Mouse (Mus musculus): ENCODE measurements around the gene Cox6b1. TPM values are rescaled to one million over a fixed set of nuclear protein-coding genes. Genes with fewer than 3 reads are reported as not detected.

Gene Cox6b1
- polyA plus RNA-seq, 1 experiment from 2014 or later = 732 TPM

GRCm38 (mm10) chr7:30579950-30580349, 46.0 kb downstream of the Cox6b1 start:
- WGBS (ENCODE audit: insufficient replicate concordance) = 86% methylated on average over 8 of the region's 8 CpGs
- Histone ChIP-seq H3K4me1 (no peaks in the 10 kb centered on the region), H3K4me3 (no peak overlapping the region), H3K36me3 (peaks cover 100% of the 10 kb centered on the region), H3K4me2 (no peak overlapping the region), H3K27me3 (replicated peaks) (no peaks in the 10 kb centered on the region), H3K27ac (no peak overlapping the region), H3K9me3 (replicated peaks) (no peaks in the 10 kb centered on the region), H3K9ac (no peak overlapping the region)
- no peak for ATAC-seq

DNA sequence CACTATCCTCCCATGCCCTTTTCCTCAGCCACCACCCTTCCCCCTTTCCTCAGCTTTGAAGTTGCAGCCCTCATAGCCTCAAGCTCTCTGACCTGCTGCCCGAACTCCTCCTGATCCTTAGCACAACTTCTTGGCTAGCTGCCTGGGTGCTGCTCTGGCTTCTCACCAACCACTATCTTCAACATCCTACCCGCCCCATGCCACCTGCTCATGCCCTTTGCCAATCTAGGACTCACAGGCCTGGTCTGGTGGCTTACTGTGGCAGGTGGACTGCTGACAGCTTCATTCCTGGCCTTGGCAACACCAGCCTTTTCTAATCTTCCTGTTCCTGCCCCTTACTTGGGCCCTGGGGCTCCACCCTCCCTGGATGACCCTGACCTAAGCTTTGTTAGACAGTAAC, 53.0 kb downstream of the Cox6b1 start:
- H3K27ac ChIP-seq = no peak overlapping the region
- no peak for ATAC-seq
- peaks cover 100% of the 10 kb centered on the region for H3K36me3 ChIP-seq
- no peak overlapping the region for H3K4me2 ChIP-seq
- no peak overlapping the region for H3K9ac ChIP-seq
- H3K27me3 ChIP-seq (replicated peaks) = no peaks in the 10 kb centered on the region
- no peak overlapping the region for H3K4me3 ChIP-seq
- H3K4me1 ChIP-seq = peaks cover 20% of the 10 kb centered on the region
- 74% methylated on average over 2 of the region's 2 CpGs for WGBS (ENCODE audit: insufficient replicate concordance)
- no peaks in the 10 kb centered on the region for H3K9me3 ChIP-seq (replicated peaks)

DNA sequence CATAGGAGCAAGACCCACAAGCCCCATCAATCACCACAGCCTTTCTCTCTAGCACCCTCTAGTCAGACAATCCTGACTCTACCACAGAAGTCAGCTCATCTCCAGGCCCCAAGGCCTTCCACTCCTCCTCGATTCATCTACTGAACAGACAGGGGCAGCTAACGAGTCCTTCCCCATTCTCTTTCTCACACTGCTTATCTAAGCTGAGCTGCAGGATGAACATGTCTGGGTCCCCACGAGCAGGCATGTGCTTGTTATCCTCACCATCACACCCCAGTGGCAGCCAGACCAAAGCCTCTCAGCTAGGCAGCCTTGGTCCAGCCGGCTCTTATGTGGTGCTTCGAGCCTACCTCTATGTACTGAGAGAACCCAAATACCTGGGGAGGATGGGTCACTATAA, 53.6 kb downstream of the Cox6b1 start:
- 0 out of 2 replicates have a peak, but pooled peaks have one; percentile 36 for ATAC-seq
- H3K27me3 ChIP-seq (replicated peaks) = no peaks in the 10 kb centered on the region

DNA sequence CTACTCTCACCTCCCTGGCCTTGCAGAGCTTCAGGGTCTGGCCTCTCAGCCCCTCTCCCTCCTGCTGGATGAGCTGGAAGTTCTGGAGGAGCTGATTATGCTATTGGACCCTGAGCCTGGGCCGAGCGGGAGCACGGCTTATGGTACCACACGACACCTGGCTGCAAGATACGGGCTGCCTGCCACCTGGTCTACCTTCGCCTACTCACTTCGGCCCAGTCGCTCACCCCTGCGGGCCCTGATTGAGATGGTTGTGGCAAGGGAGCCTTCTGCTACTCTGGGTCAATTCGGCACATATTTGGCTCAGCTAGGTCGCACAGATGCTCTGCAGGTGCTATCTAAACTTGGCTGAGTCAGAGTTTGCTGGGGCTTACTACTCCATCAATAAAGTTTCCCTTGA, 58.4 kb downstream of the Cox6b1 start:
- Histone ChIP-seq H3K27ac (no peak overlapping the region), H3K4me1 (peaks cover 21% of the 10 kb centered on the region), H3K4me3 (no peak overlapping the region), H3K27me3 (replicated peaks) (no peaks in the 10 kb centered on the region), H3K9ac (no peak overlapping the region), H3K9me3 (replicated peaks) (no peaks in the 10 kb centered on the region), H3K4me2 (no peak overlapping the region), H3K36me3 (peaks cover 82% of the 10 kb centered on the region)
- WGBS (ENCODE audit: insufficient replicate concordance) = 87% methylated on average over 11 of the region's 11 CpGs
- ATAC-seq = no peak

More for the DNA sequence above, 53.6 kb downstream of the Cox6b1 start:
- Histone ChIP-seq H3K4me3 (no peak overlapping the region), H3K36me3 (peaks cover 98% of the 10 kb centered on the region), H3K4me2 (no peak overlapping the region), H3K27ac (0 out of 2 replicates have a peak overlapping the region, but pooled peaks have one; percentile 43), H3K9ac (no peak overlapping the region), H3K9me3 (replicated peaks) (no peaks in the 10 kb centered on the region), H3K4me1 (peaks cover 20% of the 10 kb centered on the region)
- WGBS (ENCODE audit: insufficient replicate concordance) = 59% methylated on average over 5 of the region's 5 CpGs

Small RNAs within 50 kb of the gene (microRNA-seq; reads per million reads assigned to microRNA genes)
- gene Mir3569 = not detected

Other genes starting within 250 kb of the Cox6b1 start
- gene Tyrobp, start 212.4 kb downstream of the Cox6b1 start, polyA plus RNA-seq (2016; fragmentation: Nextera tagmentation; extraction: Ambion mirVana) = 51.1 and 52.7 TPM in 2 replicates
- gene Hcst, start 206.3 kb downstream of the Cox6b1 start, polyA plus RNA-seq (2016; fragmentation: Nextera tagmentation; extraction: Ambion mirVana) = 3.0 and 4.1 TPM in 2 replicates
- gene Nfkbid, start 204.4 kb downstream of the Cox6b1 start, polyA plus RNA-seq (2016; fragmentation: Nextera tagmentation; extraction: Ambion mirVana) = 1.5 and 2.1 TPM in 2 replicates
- gene Aplp1, start 180.6 kb downstream of the Cox6b1 start, polyA plus RNA-seq (2016; fragmentation: Nextera tagmentation; extraction: Ambion mirVana) = 7.5 and 8.2 TPM in 2 replicates
- 0.05 and 0.17 TPM in 2 replicates for gene Kirrel2, start 168.5 kb downstream of the Cox6b1 start, polyA plus RNA-seq (2016; fragmentation: Nextera tagmentation; extraction: Ambion mirVana)
- 0.14 and 0.18 TPM in 2 replicates for gene Nphs1, start 167.8 kb downstream of the Cox6b1 start, polyA plus RNA-seq (2016; fragmentation: Nextera tagmentation; extraction: Ambion mirVana)
- 21.1 and 22.3 TPM in 2 replicates for gene Prodh2, start 132.5 kb downstream of the Cox6b1 start, polyA plus RNA-seq (2016; fragmentation: Nextera tagmentation; extraction: Ambion mirVana)
- 4.0 and 4.8 TPM in 2 replicates for gene Arhgap33, start 91.1 kb downstream of the Cox6b1 start, polyA plus RNA-seq (2016; fragmentation: Nextera tagmentation; extraction: Ambion mirVana)
- 5.0 and 5.4 TPM in 2 replicates for gene Hspb6, start 74.0 kb downstream of the Cox6b1 start, polyA plus RNA-seq (2016; fragmentation: Nextera tagmentation; extraction: Ambion mirVana)
- 5.3 and 5.6 TPM in 2 replicates for gene Proser3, start 73.9 kb downstream of the Cox6b1 start, polyA plus RNA-seq (2016; fragmentation: Nextera tagmentation; extraction: Ambion mirVana)
- gene Lin37, start 66.3 kb downstream of the Cox6b1 start, polyA plus RNA-seq (2016; fragmentation: Nextera tagmentation; extraction: Ambion mirVana) = 30.3 and 31.4 TPM in 2 replicates
- gene U2af1l4, start 62.9 kb downstream of the Cox6b1 start, polyA plus RNA-seq (2016; fragmentation: Nextera tagmentation; extraction: Ambion mirVana) = 51.9 and 55.1 TPM in 2 replicates
- 5.8 and 6.7 TPM in 2 replicates for gene Gm49396, start 62.8 kb downstream of the Cox6b1 start, polyA plus RNA-seq (2016; fragmentation: Nextera tagmentation; extraction: Ambion mirVana)
- 83.3 and 87.9 TPM in 2 replicates for gene Psenen, start 62.5 kb downstream of the Cox6b1 start, polyA plus RNA-seq (2016; fragmentation: Nextera tagmentation; extraction: Ambion mirVana)
- gene Igflr1, start 60.7 kb downstream of the Cox6b1 start, polyA plus RNA-seq (2016; fragmentation: Nextera tagmentation; extraction: Ambion mirVana) = 3.0 and 3.9 TPM in 2 replicates
- gene Kmt2b, start 37.4 kb downstream of the Cox6b1 start, polyA plus RNA-seq (2016; fragmentation: Nextera tagmentation; extraction: Ambion mirVana) = 4.5 and 4.9 TPM in 2 replicates
- gene Zbtb32, start 27.2 kb downstream of the Cox6b1 start, polyA plus RNA-seq (2016; fragmentation: Nextera tagmentation; extraction: Ambion mirVana) = 0.17 and 0.20 TPM in 2 replicates
- 0.25 and 0.33 TPM in 2 replicates for gene Upk1a, start 13.3 kb downstream of the Cox6b1 start, polyA plus RNA-seq (2016; fragmentation: Nextera tagmentation; extraction: Ambion mirVana)
- 0.12 and 0.19 TPM in 2 replicates for gene Etv2, start 9.7 kb upstream of the Cox6b1 start, polyA plus RNA-seq (2016; fragmentation: Nextera tagmentation; extraction: Ambion mirVana)
- gene Rbm42, start 24.2 kb upstream of the Cox6b1 start, polyA plus RNA-seq (2016; fragmentation: Nextera tagmentation; extraction: Ambion mirVana) = 83.1 and 83.5 TPM in 2 replicates
- gene Haus5, start 38.8 kb upstream of the Cox6b1 start, polyA plus RNA-seq (2016; fragmentation: Nextera tagmentation; extraction: Ambion mirVana) = 47.8 and 50.4 TPM in 2 replicates
- gene Pmis2, start 45.5 kb upstream of the Cox6b1 start, polyA plus RNA-seq (2016; fragmentation: Nextera tagmentation; extraction: Ambion mirVana) = not detected in 2 replicates
- 0.65 and 1.0 TPM in 2 replicates for gene 2200002J24Rik, start 72.8 kb upstream of the Cox6b1 start, polyA plus RNA-seq (2016; fragmentation: Nextera tagmentation; extraction: Ambion mirVana)
- gene Atp4a, start 86.1 kb upstream of the Cox6b1 start, polyA plus RNA-seq (2016; fragmentation: Nextera tagmentation; extraction: Ambion mirVana) = 1.8 and 1.9 TPM in 2 replicates
- 125 and 126 TPM in 2 replicates for gene Tmem147, start 103.4 kb upstream of the Cox6b1 start, polyA plus RNA-seq (2016; fragmentation: Nextera tagmentation; extraction: Ambion mirVana)
- gene Gapdhs, start 117.5 kb upstream of the Cox6b1 start, polyA plus RNA-seq (2016; fragmentation: Nextera tagmentation; extraction: Ambion mirVana) = not detected in 2 replicates
- gene Sbsn, start 125.3 kb upstream of the Cox6b1 start, polyA plus RNA-seq (2016; fragmentation: Nextera tagmentation; extraction: Ambion mirVana) = 0.19 and 0.41 TPM in 2 replicates
- not detected in 2 replicates for gene Dmkn, start 137.6 kb upstream of the Cox6b1 start, polyA plus RNA-seq (2016; fragmentation: Nextera tagmentation; extraction: Ambion mirVana)
- gene Krtdap, start 161.7 kb upstream of the Cox6b1 start, polyA plus RNA-seq (2016; fragmentation: Nextera tagmentation; extraction: Ambion mirVana) = not detected in 2 replicates
- gene Ffar2, start 197.6 kb upstream of the Cox6b1 start, polyA plus RNA-seq (2016; fragmentation: Nextera tagmentation; extraction: Ambion mirVana) = 0.21 and 0.53 TPM in 2 replicates
- not detected in 2 replicates for gene Ffar3, start 230.0 kb upstream of the Cox6b1 start, polyA plus RNA-seq (2016; fragmentation: Nextera tagmentation; extraction: Ambion mirVana)
- gene Ffar1, start 235.4 kb upstream of the Cox6b1 start, polyA plus RNA-seq (2016; fragmentation: Nextera tagmentation; extraction: Ambion mirVana) = not detected in 2 replicates

Measured in liver, embryonic 12.5 days (tissue).